Comparison of ENCODE assay signal across 18 mouse cellular contexts in the genomic region with DNA sequence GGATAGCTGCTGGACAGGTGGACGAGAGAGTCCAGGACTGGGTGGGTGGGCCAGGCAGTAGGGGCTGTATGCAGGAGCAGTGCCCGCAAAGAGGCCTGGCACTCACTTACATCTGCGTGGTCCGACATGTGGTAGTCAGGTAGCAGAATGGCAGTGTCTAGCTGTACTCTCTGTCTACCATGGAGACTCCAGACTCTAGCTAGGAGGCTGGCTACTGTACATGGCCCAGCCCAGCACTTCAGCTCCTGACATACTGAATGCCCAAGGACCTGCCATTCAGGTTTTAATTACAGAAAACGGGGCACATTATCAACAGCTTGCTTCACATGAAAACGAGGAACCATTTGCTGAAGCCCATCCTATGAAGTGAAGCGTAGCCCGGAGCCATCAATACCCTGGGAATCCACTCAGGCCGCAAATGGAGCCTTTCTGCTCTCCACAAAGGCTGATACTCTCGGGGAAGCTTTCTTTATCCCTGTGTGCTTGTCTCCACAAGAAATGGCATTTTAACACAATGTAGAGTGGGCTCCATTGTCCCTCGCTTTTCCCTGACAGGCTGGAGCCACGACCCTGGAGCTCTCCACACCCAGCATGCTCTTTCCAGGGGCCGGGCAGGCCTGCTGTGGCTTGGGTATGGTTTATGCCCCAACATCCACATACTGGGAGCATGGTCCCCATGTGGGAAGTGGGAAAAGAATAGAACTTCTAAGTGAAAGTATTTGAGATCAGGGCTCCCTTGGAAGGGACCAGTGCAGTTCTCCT.
DNase-seq lines count a peak whose midpoint lies in the region; ATAC-seq lines count a peak whose summit lies in the region.
"Had no signal": no experiment of that assay in that cellular context is flagged by ENCODE, and none has a peak within 500 bp of the region (broad histone marks: within the 10 kb centered on the region; RNA-seq: fewer than 3 reads in every experiment).

No protein-coding gene starts in this region.

- H3K4me2 ChIP-seq in hindbrain, embryonic 11.5 days (replicated peaks; ENCODE audit: low read depth, low read length), result no peak overlapping the region
- H3K4me2 ChIP-seq in hindbrain, embryonic 16.5 days (ENCODE audit: low read length), result no peak overlapping the region
- H3K4me2 ChIP-seq in forebrain, embryonic 12.5 days, result no peak overlapping the region
- no peak overlapping the region for H3K4me2 ChIP-seq in hindbrain, embryonic 13.5 days
- no peak overlapping the region for H3K4me2 ChIP-seq in midbrain, embryonic 15.5 days
- H3K4me2 ChIP-seq: limb, embryonic 13.5 days; liver, embryonic 13.5 days; lung, embryonic 14.5 days had no signal

- 56% methylated on average over 13 of the region's 13 CpGs for WGBS in hindbrain, embryonic 11.5 days
- 47% methylated on average over 13 of the region's 13 CpGs for WGBS in hindbrain, embryonic 16.5 days
- 31% methylated on average over 13 of the region's 13 CpGs for WGBS in forebrain, embryonic 12.5 days
- 42% methylated on average over 13 of the region's 13 CpGs for WGBS in hindbrain, embryonic 13.5 days
- WGBS in midbrain, embryonic 15.5 days, result 49% methylated on average over 13 of the region's 13 CpGs

- 0 out of 2 replicates have a peak, but pooled peaks cover 2% of the 10 kb centered on the region for H3K27me3 ChIP-seq in hindbrain, embryonic 11.5 days (ENCODE audit: control insufficient read depth, insufficient read depth, low read length)
- H3K27me3 ChIP-seq in hindbrain, embryonic 16.5 days (replicated peaks; ENCODE audit: control insufficient read depth, insufficient read depth, low read length), result no peaks in the 10 kb centered on the region
- H3K27me3 ChIP-seq in forebrain, embryonic 12.5 days, result no peaks in the 10 kb centered on the region
- H3K27me3 ChIP-seq in hindbrain, embryonic 13.5 days, result peaks cover 13% of the 10 kb centered on the region; the same call in 1 of the 2 replicates
- H3K27me3 ChIP-seq in midbrain, embryonic 15.5 days (replicated peaks), result 0 out of 2 replicates have a peak, but pooled peaks cover 5% of the 10 kb centered on the region
- H3K27me3 ChIP-seq: liver, embryonic 13.5 days had no signal

- peaks cover 2% of the 10 kb centered on the region; the same call in 1 of the 2 replicates for H3K4me1 ChIP-seq in hindbrain, embryonic 11.5 days (replicated peaks; ENCODE audit: control insufficient read depth, insufficient read depth, low read length)
- H3K4me1 ChIP-seq in hindbrain, embryonic 16.5 days (ENCODE audit: control insufficient read depth, insufficient read depth, low read depth, low read length), result no peaks in the 10 kb centered on the region
- peaks cover 39% of the 10 kb centered on the region for H3K4me1 ChIP-seq in forebrain, embryonic 12.5 days
- peaks cover 27% of the 10 kb centered on the region for H3K4me1 ChIP-seq in hindbrain, embryonic 13.5 days (replicated peaks)
- H3K4me1 ChIP-seq in midbrain, embryonic 15.5 days, result 0 out of 2 replicates have a peak, but pooled peaks cover 7% of the 10 kb centered on the region
- H3K4me1 ChIP-seq: liver, embryonic 13.5 days had no signal

- peak overlapping the region; percentile 34; the same call in 1 of the 2 replicates for H3K27ac ChIP-seq in hindbrain, embryonic 11.5 days (ENCODE audit: low read depth, low read length)
- no peak overlapping the region for H3K27ac ChIP-seq in hindbrain, embryonic 16.5 days (ENCODE audit: low read depth, low read length)
- H3K27ac ChIP-seq in forebrain, embryonic 12.5 days, result peak overlapping the region; percentile 86
- peak overlapping the region; percentile 18; the same call in 1 of the 2 replicates for H3K27ac ChIP-seq in hindbrain, embryonic 13.5 days
- 0 out of 2 replicates have a peak overlapping the region, but pooled peaks have one; percentile 25 for H3K27ac ChIP-seq in midbrain, embryonic 15.5 days
- H3K27ac ChIP-seq: limb, embryonic 13.5 days; liver, embryonic 13.5 days had no signal

- DNase-seq in hindbrain, embryonic 11.5 days (ENCODE audit: low spot score), result peak; percentile 19
- DNase-seq in cerebellum, adult 11-12 months, result no peak
- DNase-seq in urinary bladder, adult 2 months (ENCODE audit: low spot score), result no peak
- DNase-seq: adrenal gland, postnatal 25 days; cerebellum, adult 2 months; cerebellum, postnatal 36 days; gastrocnemius, postnatal 10 days; heart, adult 11 months; kidney, adult 11 months; liver, embryonic 13.5 days; lung, embryonic 14.5 days; lung, postnatal 36 days; thymus, postnatal 36 days had no signal

- H3K4me3 ChIP-seq in hindbrain, embryonic 11.5 days (ENCODE audit: low read depth, low read length), result no peak overlapping the region
- H3K4me3 ChIP-seq in hindbrain, embryonic 16.5 days (ENCODE audit: low read length), result no peak overlapping the region
- no peak overlapping the region for H3K4me3 ChIP-seq in forebrain, embryonic 12.5 days (replicated peaks)
- no peak overlapping the region for H3K4me3 ChIP-seq in hindbrain, embryonic 13.5 days
- no peak overlapping the region for H3K4me3 ChIP-seq in midbrain, embryonic 15.5 days
- H3K4me3 ChIP-seq: limb, embryonic 13.5 days; liver, embryonic 13.5 days had no signal

- ATAC-seq in hindbrain, embryonic 11.5 days (ENCODE audit: low FRiP score), result 0 out of 2 replicates have a peak, but pooled peaks have one; percentile 33
- ATAC-seq in hindbrain, embryonic 16.5 days, result no peak
- peak; percentile 83 for ATAC-seq in forebrain, embryonic 12.5 days (ENCODE audit: low FRiP score)
- ATAC-seq in hindbrain, embryonic 13.5 days (ENCODE audit: low FRiP score), result no peak
- no peak; the same call in 1 of the 2 replicates for ATAC-seq in midbrain, embryonic 15.5 days (replicated peaks)

- H3K36me3 ChIP-seq in hindbrain, embryonic 11.5 days (ENCODE audit: control insufficient read depth, insufficient read depth, low read length), result no peaks in the 10 kb centered on the region
- H3K36me3 ChIP-seq in hindbrain, embryonic 16.5 days (ENCODE audit: control insufficient read depth, insufficient read depth, low read length), result no peaks in the 10 kb centered on the region
- H3K36me3 ChIP-seq in forebrain, embryonic 12.5 days (replicated peaks), result no peaks in the 10 kb centered on the region
- H3K36me3 ChIP-seq in hindbrain, embryonic 13.5 days, result no peaks in the 10 kb centered on the region
- no peaks in the 10 kb centered on the region for H3K36me3 ChIP-seq in midbrain, embryonic 15.5 days (replicated peaks)
- H3K36me3 ChIP-seq: limb, embryonic 13.5 days; liver, embryonic 13.5 days had no signal

- H3K9ac ChIP-seq in hindbrain, embryonic 11.5 days (ENCODE audit: low read depth, low read length), result no peak overlapping the region
- H3K9ac ChIP-seq in hindbrain, embryonic 16.5 days (ENCODE audit: low read depth, low read length), result no peak overlapping the region
- H3K9ac ChIP-seq in forebrain, embryonic 12.5 days, result no peak overlapping the region
- H3K9ac ChIP-seq in hindbrain, embryonic 13.5 days, result no peak overlapping the region
- no peak overlapping the region for H3K9ac ChIP-seq in midbrain, embryonic 15.5 days
- H3K9ac ChIP-seq: limb, embryonic 13.5 days; liver, embryonic 13.5 days; lung, embryonic 14.5 days had no signal

- no peaks in the 10 kb centered on the region; the same call in 1 of the 2 replicates for H3K9me3 ChIP-seq in hindbrain, embryonic 11.5 days (ENCODE audit: control insufficient read depth, low read length)
- H3K9me3 ChIP-seq in hindbrain, embryonic 16.5 days (ENCODE audit: control insufficient read depth, low read length), result no peaks in the 10 kb centered on the region
- H3K9me3 ChIP-seq in forebrain, embryonic 12.5 days, result no peaks in the 10 kb centered on the region
- H3K9me3 ChIP-seq in hindbrain, embryonic 13.5 days, result no peaks in the 10 kb centered on the region
- no peaks in the 10 kb centered on the region for H3K9me3 ChIP-seq in midbrain, embryonic 15.5 days
- H3K9me3 ChIP-seq: limb, embryonic 13.5 days; liver, embryonic 13.5 days had no signal

Comparison
In these comparisons a context has a peak if more than half of its experiments do, and no peak if none do; other contexts are left out.
1. ATAC-seq: peak in hindbrain, embryonic 11.5 days (single experiment) and forebrain, embryonic 12.5 days (single experiment); none in hindbrain, embryonic 16.5 days (single experiment), hindbrain, embryonic 13.5 days (single experiment) and midbrain, embryonic 15.5 days (single experiment).